Mouse (Mus musculus): Measurements from ENCODE around the gene Slc39a9.

Slc39a9 gene

GRCm38 (mm10) chr12:80643693-80644505 lies at the start of gene Slc39a9, which contains the start of gene Erh:
Slc39a9 (plus strand) TSS chr12:80643883.
Erh (minus strand) TSS chr12:80644341.
- peak; percentile 96 for DNase-seq

DNA sequence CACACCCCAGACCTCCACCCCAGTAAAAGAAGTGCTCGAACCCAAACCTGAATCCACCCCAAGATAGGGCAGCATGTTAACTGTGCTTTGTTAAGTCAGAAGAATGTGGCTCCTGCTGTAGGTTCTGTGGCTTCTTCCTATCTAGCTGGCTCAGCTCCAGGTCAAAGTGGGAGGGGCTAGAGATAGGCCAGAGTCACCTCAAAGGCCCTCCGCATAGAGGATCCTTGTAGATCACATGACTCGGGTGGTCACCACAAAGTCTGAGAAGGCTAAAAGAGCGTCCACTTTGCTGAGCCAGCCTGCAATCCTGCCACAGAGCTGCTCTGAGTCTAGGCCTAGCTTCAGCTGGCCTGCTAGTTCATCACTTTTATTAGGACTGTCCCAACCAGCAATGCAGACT lies 49.5 kb upstream of the Slc39a9 start:
- no peak for DNase-seq

DNA sequence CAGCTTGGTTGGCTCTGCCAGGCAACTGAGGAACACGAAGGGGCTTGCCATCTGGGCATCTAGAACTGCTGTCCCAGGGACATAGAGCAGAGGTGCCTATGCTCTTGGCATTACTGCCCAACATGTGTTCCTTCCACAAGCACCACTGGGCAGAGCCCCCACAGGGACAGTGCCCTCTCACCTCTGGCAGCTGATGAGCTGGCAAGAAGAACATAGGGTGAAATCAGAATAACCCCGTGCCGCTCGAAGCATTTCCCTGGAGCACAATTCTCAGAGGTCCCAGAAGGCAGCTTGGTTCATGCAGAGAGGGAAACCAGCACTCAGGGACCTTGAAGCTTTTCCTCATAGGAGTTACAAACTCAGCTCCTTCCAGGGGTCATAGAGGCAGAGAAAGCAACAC lies 48.9 kb upstream of the Slc39a9 start:
- DNase-seq = no peak

- no peak for DNase-seq
Measured at GRCm38 (mm10) chr12:80595566-80595965, 48.1 kb upstream of the Slc39a9 start.

DNA sequence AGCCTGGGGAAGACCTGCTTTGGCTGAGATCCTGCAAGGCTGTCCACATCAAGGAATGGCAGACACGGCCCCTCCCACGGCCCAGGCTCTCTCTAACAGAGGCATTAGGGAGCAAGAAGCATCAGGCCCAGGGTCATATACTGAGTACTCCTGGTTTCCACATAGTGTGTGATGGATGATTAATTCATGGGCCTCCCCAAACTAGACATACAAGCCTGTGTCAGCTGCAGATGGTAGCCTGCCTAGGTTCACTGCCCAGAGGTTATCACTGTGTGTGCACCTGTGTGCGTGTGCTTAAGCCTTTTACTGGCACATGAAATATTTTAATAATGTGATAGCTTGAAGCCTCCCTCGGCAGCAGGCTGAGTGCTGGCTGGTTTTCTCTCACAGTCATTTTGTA lies 47.7 kb upstream of the Slc39a9 start:
- no peak for DNase-seq

DNA sequence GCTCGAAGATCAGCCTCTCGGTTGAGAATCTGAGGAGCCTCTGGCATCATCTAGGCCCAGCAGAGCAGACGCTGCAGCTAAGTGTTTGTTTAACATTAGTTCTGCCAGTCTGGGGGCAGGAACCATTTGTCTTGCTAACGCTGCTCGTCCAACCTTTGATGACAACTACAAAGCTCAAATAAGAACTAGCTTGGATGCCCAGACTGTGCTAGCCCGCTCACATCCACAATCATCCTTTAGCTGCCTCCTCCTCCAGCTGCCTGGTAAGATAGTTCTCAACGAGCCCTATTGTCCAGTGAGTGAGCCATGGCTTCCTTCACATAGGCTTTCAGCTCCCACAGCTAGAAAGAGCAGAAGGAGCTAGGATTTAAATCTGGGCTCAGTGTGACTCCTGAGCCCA lies 45.4 kb upstream of the Slc39a9 start:
- no peak for DNase-seq

- peak; percentile 60 for DNase-seq
Measured at GRCm38 (mm10) chr12:80598756-80599155, 44.9 kb upstream of the Slc39a9 start.

- DNase-seq = no peak
Measured at GRCm38 (mm10) chr12:80601597-80602269, 42.0 kb upstream of the Slc39a9 start.

GRCm38 (mm10) chr12:80602432-80602831 lies 41.3 kb upstream of the Slc39a9 start:
- no peak for DNase-seq

GRCm38 (mm10) chr12:80603566-80603965 lies 40.1 kb upstream of the Slc39a9 start:
- DNase-seq = no peak

- peak; percentile 19 for DNase-seq
Measured at GRCm38 (mm10) chr12:80604218-80604617, 39.5 kb upstream of the Slc39a9 start.

DNA sequence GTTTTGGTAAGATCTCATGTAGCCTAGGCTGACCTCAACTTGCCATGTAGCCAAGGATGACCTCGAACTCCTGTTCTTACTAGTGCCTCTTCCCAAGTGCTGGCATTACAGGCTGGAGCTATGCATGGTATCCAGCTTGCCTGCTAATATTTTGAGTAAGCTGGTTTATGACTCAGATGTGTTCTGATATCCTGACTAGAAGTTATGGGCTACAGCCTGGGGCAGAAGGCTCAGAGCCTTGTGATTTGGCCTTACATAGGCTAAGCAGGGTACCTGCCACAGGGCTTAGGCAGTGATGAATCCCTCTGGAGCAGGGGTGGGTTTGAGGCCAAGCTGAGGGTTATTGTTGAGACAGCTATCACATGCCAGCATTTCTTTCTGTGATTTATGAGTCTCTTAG lies 35.1 kb upstream of the Slc39a9 start:
- DNase-seq = no peak

DNA sequence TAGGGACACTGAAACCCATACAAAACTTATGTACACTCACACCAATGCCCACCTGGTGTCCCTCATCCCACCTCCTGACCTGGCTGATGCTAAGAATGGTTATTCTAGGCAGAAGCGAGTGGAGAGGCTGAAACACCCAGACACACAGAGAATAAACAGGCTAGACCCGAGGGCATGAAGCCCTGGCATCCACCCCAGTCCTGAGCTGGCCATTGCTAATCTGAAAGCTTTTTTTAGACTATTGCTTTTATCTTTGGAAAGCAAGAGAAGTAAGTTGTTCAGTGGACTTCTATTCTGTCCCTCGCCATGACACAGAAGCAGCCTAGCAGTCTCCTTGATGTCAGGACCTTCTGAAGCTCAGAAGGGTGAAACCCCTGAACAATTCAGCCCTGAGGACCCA lies 33.8 kb upstream of the Slc39a9 start:
- no peak for DNase-seq

DNA sequence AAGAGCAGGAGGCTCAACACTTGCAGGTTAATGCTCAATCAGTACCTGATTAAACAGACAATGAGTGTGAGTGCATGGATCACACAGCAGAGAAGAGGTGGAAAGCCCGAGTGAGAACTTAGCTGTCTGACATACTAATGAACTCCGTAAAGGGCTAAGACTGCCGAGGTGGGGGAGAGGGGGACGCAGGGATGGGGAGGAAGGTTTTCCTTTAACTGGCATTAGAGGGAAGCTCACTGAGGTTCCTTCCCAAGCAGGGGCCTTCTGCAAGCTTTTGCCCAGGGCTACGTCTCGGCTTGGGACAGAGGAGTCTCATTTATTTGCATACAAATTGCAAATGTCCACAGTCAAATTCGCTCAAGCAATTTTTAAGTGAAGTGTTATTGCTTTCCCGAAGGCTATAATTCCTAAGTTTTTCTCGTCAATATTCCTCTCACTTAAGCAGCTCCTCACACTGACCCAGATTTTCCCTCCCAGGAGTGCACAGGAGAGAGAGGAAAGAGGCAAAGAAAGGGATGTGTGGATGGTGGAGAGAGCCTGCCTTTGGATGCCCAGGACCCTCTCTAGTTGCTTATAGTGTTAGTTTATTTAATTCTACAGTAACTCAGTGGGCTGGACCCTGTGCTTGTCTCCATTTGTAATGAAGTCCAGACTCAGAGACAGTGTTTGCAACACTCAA lies 31.4 kb upstream of the Slc39a9 start:
- DNase-seq = no peak

- no peak for DNase-seq
Measured at GRCm38 (mm10) chr12:80615371-80616257, 28.1 kb upstream of the Slc39a9 start.

- DNase-seq = no peak
Measured at GRCm38 (mm10) chr12:80620501-80620900, 23.2 kb upstream of the Slc39a9 start.

DNA sequence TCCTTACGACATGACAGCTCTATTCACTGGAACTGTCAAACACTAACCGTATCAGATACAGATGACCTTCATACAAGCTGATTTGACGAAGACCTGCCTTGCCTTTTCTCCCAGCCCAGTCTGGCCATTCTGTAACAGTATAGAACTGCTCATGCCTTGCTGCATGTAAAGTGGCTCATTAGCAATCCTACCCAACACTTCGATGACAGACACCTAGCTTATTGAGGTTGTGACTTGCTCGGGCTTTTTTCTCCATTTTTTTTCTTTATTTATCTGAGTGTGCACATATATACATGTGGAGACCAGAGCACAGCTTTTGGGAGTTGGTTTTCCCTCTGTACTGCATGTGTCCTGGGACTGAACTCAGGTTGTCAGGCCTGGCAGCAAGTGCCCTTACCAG lies 11.9 kb upstream of the Slc39a9 start:
- no peak for DNase-seq

DNA sequence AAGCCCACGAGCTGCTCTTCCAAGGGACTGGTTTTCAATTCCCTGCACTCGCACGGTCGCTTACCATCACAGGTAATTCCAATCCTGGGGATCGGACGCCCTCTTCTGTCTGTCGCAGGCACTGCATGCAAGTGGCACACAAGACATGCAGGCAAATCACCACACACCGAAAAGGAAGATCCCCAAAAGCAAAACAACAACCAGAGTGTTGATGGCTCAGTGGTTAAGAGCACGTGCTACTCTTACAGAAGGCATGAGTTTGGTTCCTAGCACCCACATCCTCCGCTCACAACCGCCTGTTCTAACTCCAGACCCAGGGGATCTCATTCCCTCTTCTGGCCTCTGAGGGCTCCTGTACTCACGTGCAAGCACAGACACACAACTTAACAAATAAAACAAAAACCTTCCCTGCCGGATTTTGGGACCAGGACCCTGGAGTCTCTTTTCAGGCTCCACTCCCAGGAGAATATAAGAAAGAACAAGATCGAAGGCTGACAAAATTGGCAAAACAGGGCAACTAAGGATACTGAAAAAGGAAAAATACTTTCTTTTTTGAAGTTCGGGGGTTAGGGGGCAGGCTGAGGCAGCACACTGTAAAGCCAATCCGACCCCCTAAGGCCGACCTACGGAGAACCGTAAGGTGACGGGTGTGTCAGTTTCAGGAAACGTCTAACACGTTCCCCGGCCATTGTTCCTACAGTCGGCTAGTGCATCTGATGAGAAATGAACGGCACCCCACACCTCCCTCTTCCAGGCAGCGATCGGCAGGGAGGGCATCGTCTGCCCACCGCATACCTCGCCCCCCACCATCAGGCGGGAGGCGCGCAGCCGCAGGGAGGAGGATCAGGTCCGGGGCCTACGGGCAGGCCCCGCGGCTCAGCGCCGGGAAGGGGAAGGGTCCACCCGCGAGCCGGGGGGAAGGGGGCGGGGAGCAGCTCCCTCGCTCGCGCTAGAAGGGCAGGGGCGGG lies 674 bp upstream of the Slc39a9 start:
- peak; percentile 11 for DNase-seq

DNA sequence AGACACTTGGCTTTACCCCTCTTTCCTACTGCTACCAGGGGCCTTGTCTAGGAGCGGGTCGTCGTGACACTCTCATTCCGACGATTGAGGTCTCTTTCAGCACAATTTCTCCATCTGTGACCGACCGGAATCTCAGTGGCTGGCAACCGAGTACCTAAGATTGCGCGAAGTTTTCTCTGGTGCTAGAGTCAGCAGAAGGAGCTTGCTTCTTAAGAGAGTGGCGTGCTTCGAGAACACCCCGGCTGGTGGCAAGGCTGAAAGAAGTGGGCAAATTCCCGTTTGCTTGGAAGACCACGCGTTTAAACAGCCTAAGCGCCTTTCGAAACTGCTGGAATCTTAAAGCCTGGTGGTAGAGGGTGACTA lies 804 bp downstream of the Slc39a9 start:
- no peak for DNase-seq

GRCm38 (mm10) chr12:80646377-80646776 lies 2.7 kb downstream of the Slc39a9 start:
- no peak for DNase-seq

- no peak for DNase-seq
Measured at GRCm38 (mm10) chr12:80653951-80654658, 10.4 kb downstream of the Slc39a9 start.
